Mouse (Mus musculus) ZHBTc4 (cell line): ENCODE measurements at regions not wholly inside any gene's neighbourhood (a gene's known extent, or its start where the extent isn't known, plus 50 kb on each side); places are given as distances from the start of the nearest gene placed in this dataset.
A peak's percentile ranks its signal among the peaks of the same experiment; 100 is the strongest.

Experiments used
- DNase-seq: peaks from one replicate; pipeline ENCODE4 v3.0.0-alpha.2; 2011; ENCODE audit warnings: low read depth, low spot score

- no peak for DNase-seq
These were observed 174.8 kb downstream of the Irx2 start for GRCm38 (mm10) chr13:72803374-72803773.

- DNase-seq: no peak
These were observed 180.6 kb downstream of the Irx2 start for GRCm38 (mm10) chr13:72809226-72809625.

- DNase-seq: no peak
These were observed 182.0 kb downstream of the Irx2 start for GRCm38 (mm10) chr13:72810626-72811025.

- no peak for DNase-seq
These were observed 186.0 kb downstream of the Irx2 start for GRCm38 (mm10) chr13:72814616-72815015.

- DNase-seq: peak; percentile 16
These were observed 186.8 kb downstream of the Irx2 start for GRCm38 (mm10) chr13:72815236-72815932.

GRCm38 (mm10) chr13:72815933-72816553 lies 187.4 kb downstream of the Irx2 start:
- DNase-seq: no peak

GRCm38 (mm10) chr13:72816856-72817255 lies 188.2 kb downstream of the Irx2 start:
- peak; percentile 12 for DNase-seq

- DNase-seq: peak; percentile 73
These were observed 188.9 kb downstream of the Irx2 start for GRCm38 (mm10) chr13:72817521-72817920.

GRCm38 (mm10) chr13:72817930-72818329 lies 189.3 kb downstream of the Irx2 start:
- peak; percentile 59 for DNase-seq

- DNase-seq: no peak
These were observed 198.0 kb downstream of the Irx2 start for GRCm38 (mm10) chr13:72826613-72827012.

- DNase-seq: no peak
These were observed 200.7 kb downstream of the Irx2 start for GRCm38 (mm10) chr13:72829331-72829730.

GRCm38 (mm10) chr13:72833326-72833725 lies 204.7 kb downstream of the Irx2 start:
- DNase-seq: no peak

- no peak for DNase-seq
These were observed 208.4 kb downstream of the Irx2 start for GRCm38 (mm10) chr13:72837016-72837415.

- DNase-seq: no peak
These were observed 219.5 kb downstream of the Irx2 start for GRCm38 (mm10) chr13:72848097-72848496.

- no peak for DNase-seq
These were observed 221.2 kb downstream of the Irx2 start for GRCm38 (mm10) chr13:72849841-72850240.

GRCm38 (mm10) chr13:72852896-72853295 lies 224.3 kb downstream of the Irx2 start:
- peak; percentile 64 for DNase-seq

GRCm38 (mm10) chr13:72875921-72876320 lies 247.3 kb downstream of the Irx2 start:
- DNase-seq: no peak

- DNase-seq: no peak
These were observed 266.4 kb downstream of the Irx2 start for GRCm38 (mm10) chr13:72894982-72895381.

- DNase-seq: peak; percentile 65
These were observed 274.0 kb downstream of the Irx2 start for GRCm38 (mm10) chr13:72902576-72902975.

GRCm38 (mm10) chr13:72918895-72919294 lies 290.3 kb downstream of the Irx2 start:
- DNase-seq: no peak

GRCm38 (mm10) chr13:72920368-72920767 lies 291.7 kb downstream of the Irx2 start:
- DNase-seq: no peak

- DNase-seq: no peak
These were observed 296.0 kb downstream of the Irx2 start for GRCm38 (mm10) chr13:72924560-72925135.

- no peak for DNase-seq
These were observed 308.6 kb downstream of the Irx2 start for GRCm38 (mm10) chr13:72937246-72937645.
